Mouse (Mus musculus): ENCODE results near the gene Hist1h3e. TPM values are rescaled to one million over a fixed set of nuclear protein-coding genes. Genes with fewer than 3 reads are reported as not detected.

The Hist1h3e gene
- polyA plus RNA-seq, 1 experiment, result 245 TPM

DNA sequence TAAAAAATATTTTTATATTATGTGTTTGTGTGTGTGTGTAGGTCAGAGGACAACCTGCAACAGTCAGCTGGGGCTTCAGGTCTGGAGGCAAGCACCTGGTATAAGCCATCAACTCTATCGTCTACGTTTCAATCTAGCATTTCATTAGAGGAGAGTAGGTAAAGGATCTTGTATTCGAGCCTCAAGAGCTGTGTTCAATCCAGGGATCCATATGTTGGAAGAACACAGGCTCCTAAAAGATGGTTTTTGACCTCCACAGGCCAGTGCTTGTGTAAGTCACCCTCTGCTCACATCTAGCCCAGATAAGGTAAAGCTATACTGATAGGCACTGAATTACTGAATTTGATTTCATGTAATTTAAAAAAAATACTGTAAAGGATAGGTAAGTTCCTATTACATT, 5.3 kb downstream of the Hist1h3e start:
- DNase-seq, result no peak
- Histone ChIP-seq H3K4me3 (ENCODE audit: control insufficient read depth, insufficient read depth, low read length) (no peak overlapping the region), H3K27me3 (ENCODE audit: control insufficient read depth, insufficient read depth, low read length) (no peaks in the 10 kb centered on the region), H3K36me3 (ENCODE audit: control insufficient read depth, insufficient read depth, low read length) (no peaks in the 10 kb centered on the region), H3K27ac (ENCODE audit: control insufficient read depth, insufficient read depth, low read length) (no peak overlapping the region), H3K4me1 (replicated peaks; ENCODE audit: control insufficient read depth, insufficient read depth, low read length) (no peaks in the 10 kb centered on the region)
- WGBS, result 81% methylated on average over 3 of the region's 3 CpGs
- TF ChIP-seq CTCF (IDR thresholded peaks at IDR 0.05; ENCODE audit: borderline replicate concordance, control insufficient read depth, extremely low read depth, insufficient read depth, low read length, poor library complexity) (no peak), POLR2A (IDR thresholded peaks at IDR 0.05; ENCODE audit: control insufficient read depth, extremely low read depth, insufficient read depth, low read length, poor library complexity) (no peak)

DNA sequence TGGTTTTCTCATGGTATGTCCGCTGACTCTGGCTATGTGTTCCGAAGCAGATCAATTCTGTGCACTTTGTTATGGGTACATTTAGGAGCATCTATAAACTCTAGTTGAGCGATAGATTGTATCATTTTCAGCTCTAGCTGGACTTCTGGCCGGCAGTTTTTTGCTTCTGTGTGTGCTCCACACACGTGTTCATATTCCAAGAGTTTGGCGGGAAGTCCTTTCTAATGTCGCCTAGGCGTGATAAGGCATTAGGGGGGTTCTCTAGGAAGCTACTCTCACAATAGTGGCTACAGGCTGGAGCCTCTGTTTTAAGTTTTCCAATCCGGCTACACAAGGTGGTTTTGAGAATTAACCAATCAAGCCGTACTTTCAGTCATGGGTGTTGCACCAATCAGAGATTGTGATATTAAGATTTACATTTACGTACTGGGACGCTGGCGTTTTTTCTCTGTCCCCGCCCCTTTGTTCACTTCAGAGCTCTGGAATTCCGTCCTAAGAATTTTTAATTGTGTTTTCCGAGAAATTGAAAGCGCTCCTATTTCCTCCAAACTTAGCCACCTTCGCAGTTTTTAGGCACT, 6.2 kb downstream of the Hist1h3e start:
- Histone ChIP-seq H3K4me3 (ENCODE audit: control insufficient read depth, insufficient read depth, low read length) (peak overlapping the region; percentile 86), H3K27ac (ENCODE audit: control insufficient read depth, insufficient read depth, low read length) (peak overlapping the region; percentile 99), H3K36me3 (ENCODE audit: control insufficient read depth, insufficient read depth, low read length) (no peaks in the 10 kb centered on the region), H3K27me3 (ENCODE audit: control insufficient read depth, insufficient read depth, low read length) (no peaks in the 10 kb centered on the region), H3K4me1 (replicated peaks; ENCODE audit: control insufficient read depth, insufficient read depth, low read length) (no peaks in the 10 kb centered on the region)
- DNase-seq, result peak; percentile 71
- WGBS, result 0% methylated on average over 18 of the region's 18 CpGs
- no peak for TF ChIP-seq POLR2A (IDR thresholded peaks at IDR 0.05; ENCODE audit: control insufficient read depth, extremely low read depth, insufficient read depth, low read length, poor library complexity)
- TF ChIP-seq CTCF (IDR thresholded peaks at IDR 0.05; ENCODE audit: borderline replicate concordance, control insufficient read depth, extremely low read depth, insufficient read depth, low read length, poor library complexity), result no peak

DNA sequence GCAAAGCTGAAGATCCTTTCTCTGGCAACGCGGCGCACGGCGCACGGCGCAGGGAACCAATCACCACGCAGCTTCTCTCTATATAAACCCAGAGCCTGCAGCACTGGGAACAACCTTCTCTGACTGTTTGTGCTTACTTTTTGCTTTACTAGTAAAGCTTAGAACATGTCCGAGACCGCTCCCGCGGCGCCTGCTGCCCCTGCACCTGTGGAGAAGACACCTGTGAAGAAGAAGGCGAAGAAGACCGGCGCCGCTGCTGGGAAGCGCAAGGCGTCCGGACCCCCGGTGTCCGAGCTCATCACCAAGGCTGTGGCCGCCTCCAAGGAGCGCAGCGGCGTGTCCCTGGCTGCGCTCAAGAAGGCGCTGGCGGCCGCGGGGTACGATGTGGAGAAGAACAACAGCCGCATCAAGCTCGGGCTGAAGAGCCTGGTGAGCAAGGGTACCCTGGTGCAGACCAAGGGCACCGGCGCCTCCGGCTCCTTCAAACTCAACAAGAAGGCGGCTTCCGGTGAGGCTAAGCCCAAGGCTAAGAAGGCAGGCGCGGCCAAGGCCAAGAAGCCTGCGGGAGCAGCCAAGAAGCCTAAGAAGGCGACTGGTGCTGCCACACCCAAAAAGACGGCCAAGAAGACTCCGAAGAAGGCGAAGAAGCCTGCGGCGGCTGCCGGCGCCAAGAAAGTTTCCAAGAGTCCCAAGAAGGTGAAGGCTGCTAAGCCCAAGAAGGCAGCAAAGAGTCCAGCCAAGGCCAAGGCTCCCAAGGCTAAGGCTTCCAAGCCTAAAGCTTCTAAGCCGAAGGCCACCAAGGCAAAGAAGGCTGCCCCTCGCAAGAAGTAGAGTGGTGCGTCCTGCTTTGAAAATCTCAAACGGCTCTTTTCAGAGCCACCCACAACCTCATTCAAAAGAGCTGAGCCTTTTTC, 7.0 kb downstream of the Hist1h3e start:
- Histone ChIP-seq H3K27ac (ENCODE audit: control insufficient read depth, insufficient read depth, low read length) (peak overlapping the region; percentile 99), H3K36me3 (ENCODE audit: control insufficient read depth, insufficient read depth, low read length) (no peaks in the 10 kb centered on the region), H3K27me3 (ENCODE audit: control insufficient read depth, insufficient read depth, low read length) (no peaks in the 10 kb centered on the region), H3K4me1 (replicated peaks; ENCODE audit: control insufficient read depth, insufficient read depth, low read length) (no peaks in the 10 kb centered on the region), H3K4me3 (ENCODE audit: control insufficient read depth, insufficient read depth, low read length) (peak overlapping the region; percentile 86)
- under 1% methylated on average over 54 of the region's 54 CpGs for WGBS
- peak; percentile 88 for DNase-seq
- TF ChIP-seq CTCF (IDR thresholded peaks at IDR 0.05; ENCODE audit: borderline replicate concordance, control insufficient read depth, extremely low read depth, insufficient read depth, low read length, poor library complexity) (no peak), POLR2A (IDR thresholded peaks at IDR 0.05; ENCODE audit: control insufficient read depth, extremely low read depth, insufficient read depth, low read length, poor library complexity) (peak; percentile 98)

DNA sequence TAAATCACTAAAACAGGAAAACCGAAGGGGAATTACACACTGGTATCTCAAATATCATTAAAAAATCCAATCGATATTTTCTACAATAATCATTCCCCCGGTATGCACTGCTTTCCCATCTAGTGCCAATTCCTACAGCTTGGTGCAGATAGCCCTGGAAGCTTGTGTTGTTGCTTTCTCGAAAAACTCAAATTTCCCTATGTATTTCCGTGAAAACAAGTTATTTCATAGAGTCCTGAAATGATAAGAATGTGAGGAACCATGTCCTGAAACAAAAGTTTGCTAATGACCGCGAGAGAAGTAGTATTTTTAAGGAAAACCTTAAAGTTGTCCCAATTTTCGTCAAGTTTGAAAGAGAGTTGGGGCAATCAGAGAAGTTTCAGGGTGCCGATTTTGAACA, 7.8 kb downstream of the Hist1h3e start:
- no peaks in the 10 kb centered on the region for H3K27me3 ChIP-seq (ENCODE audit: control insufficient read depth, insufficient read depth, low read length)
- H3K4me3 ChIP-seq (ENCODE audit: control insufficient read depth, insufficient read depth, low read length), result no peak overlapping the region
- no peaks in the 10 kb centered on the region for H3K4me1 ChIP-seq (replicated peaks; ENCODE audit: control insufficient read depth, insufficient read depth, low read length)
- DNase-seq, result no peak
- TF ChIP-seq POLR2A (IDR thresholded peaks at IDR 0.05; ENCODE audit: control insufficient read depth, extremely low read depth, insufficient read depth, low read length, poor library complexity) (no peak), CTCF (IDR thresholded peaks at IDR 0.05; ENCODE audit: borderline replicate concordance, control insufficient read depth, extremely low read depth, insufficient read depth, low read length, poor library complexity) (no peak)
- no peak overlapping the region; the same call in 1 of the 2 replicates for H3K27ac ChIP-seq (ENCODE audit: control insufficient read depth, insufficient read depth, low read length)
- H3K36me3 ChIP-seq (ENCODE audit: control insufficient read depth, insufficient read depth, low read length), result no peaks in the 10 kb centered on the region
- WGBS, result 23% methylated on average over 9 of the region's 9 CpGs

DNA sequence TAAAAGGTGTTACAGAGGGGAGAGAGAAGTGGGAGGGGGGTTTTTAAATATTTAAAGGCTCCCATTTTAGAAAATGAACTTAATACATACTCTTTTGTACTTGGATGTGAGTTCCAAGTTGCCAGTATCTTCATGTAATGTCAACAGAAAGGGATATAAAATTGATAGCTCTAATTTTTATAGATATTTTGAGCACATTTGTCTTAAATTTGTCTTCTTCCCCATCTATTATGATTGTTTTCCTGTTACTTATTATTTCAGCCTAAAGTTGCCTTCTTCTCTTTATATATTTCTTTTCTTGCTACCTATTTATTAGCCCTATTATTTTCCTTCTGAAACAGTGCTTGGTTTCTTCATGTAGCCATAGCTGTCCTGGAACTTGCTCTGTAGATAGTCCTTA, 9.2 kb downstream of the Hist1h3e start, which contains the start of gene Hist1h1d:
Gene Hist1h1d (plus strand): TSS at position 301 of the 400 bp plus-strand sequence.
- no peak within 1 kb of the TSS for H3K4me3 ChIP-seq (ENCODE audit: control insufficient read depth, insufficient read depth, low read length)
- peak within 1 kb of the TSS; percentile 58; the same call in 1 of the 2 replicates for H3K27ac ChIP-seq (ENCODE audit: control insufficient read depth, insufficient read depth, low read length)
- no peaks in the 10 kb centered on the region for H3K27me3 ChIP-seq (ENCODE audit: control insufficient read depth, insufficient read depth, low read length)
- TF ChIP-seq CTCF (IDR thresholded peaks at IDR 0.05; ENCODE audit: borderline replicate concordance, control insufficient read depth, extremely low read depth, insufficient read depth, low read length, poor library complexity) (no peak), POLR2A (IDR thresholded peaks at IDR 0.05; ENCODE audit: control insufficient read depth, extremely low read depth, insufficient read depth, low read length, poor library complexity) (no peak)
- H3K36me3 ChIP-seq (ENCODE audit: control insufficient read depth, insufficient read depth, low read length), result no peaks in the 10 kb centered on the region
- DNase-seq, result no peak
- no peaks in the 10 kb centered on the region for H3K4me1 ChIP-seq (replicated peaks; ENCODE audit: control insufficient read depth, insufficient read depth, low read length)

DNA sequence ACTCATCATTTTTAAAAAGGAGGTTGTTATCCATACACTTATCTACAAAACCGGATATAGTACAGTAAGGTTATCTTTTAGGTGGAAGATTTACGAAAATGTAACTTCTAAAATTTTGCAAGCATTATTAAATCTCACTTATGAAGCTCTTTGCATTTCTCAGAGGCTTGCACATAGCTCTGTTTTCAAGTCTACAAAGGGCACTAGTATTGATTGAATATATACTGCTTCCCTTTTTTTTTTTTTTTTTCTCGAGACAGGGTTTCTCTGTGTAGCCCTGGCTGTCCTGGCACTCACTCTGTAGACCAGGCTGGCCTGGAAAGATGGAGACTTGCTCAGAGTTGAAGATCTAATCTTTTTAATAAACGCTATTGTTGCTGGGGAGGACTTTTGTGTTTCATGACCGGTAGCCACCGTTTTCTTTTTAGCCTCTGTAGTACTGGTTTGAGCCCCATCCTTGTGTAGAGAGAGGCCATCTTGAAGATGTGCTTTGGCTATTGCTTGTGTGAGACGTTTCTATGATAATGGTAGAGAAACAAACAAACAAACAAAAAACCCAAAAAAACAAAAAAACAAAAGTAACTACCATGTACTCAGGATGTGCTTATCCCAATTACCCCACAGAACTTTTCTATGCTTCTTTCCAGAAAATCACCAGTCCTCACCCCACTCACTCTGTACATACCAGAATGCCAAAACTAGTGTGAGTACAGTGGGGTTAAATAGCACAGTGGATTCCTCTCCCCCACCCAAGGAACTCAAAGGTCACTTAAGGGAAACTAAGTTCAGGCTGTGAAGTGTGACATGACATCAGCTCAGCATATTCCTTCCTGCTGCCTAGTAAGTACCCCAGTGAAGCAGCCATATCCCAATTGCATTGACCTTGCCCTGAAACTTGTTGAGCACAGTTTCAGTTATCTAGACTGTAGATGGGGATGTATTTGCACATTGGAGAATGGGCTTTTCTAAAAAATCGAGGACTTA, 9.9 kb downstream of the Hist1h3e start:
- no peaks in the 10 kb centered on the region for H3K4me1 ChIP-seq (replicated peaks; ENCODE audit: control insufficient read depth, insufficient read depth, low read length)
- no peak for DNase-seq
- H3K27ac ChIP-seq (ENCODE audit: control insufficient read depth, insufficient read depth, low read length), result peak overlapping the region; percentile 84
- no peaks in the 10 kb centered on the region for H3K36me3 ChIP-seq (ENCODE audit: control insufficient read depth, insufficient read depth, low read length)
- no peak for TF ChIP-seq POLR2A (IDR thresholded peaks at IDR 0.05; ENCODE audit: control insufficient read depth, extremely low read depth, insufficient read depth, low read length, poor library complexity)
- TF ChIP-seq CTCF (IDR thresholded peaks at IDR 0.05; ENCODE audit: borderline replicate concordance, control insufficient read depth, extremely low read depth, insufficient read depth, low read length, poor library complexity), result no peak
- WGBS, result 52% methylated on average over 8 of the region's 8 CpGs
- no peaks in the 10 kb centered on the region for H3K27me3 ChIP-seq (ENCODE audit: control insufficient read depth, insufficient read depth, low read length)
- no peak overlapping the region for H3K4me3 ChIP-seq (ENCODE audit: control insufficient read depth, insufficient read depth, low read length)

All from thymus, adult 2 months (tissue).